Mouse (Mus musculus): Measurements from ENCODE around the gene Thsd7a. TPM values are rescaled to one million over a fixed set of nuclear protein-coding genes. Genes with fewer than 3 reads are reported as not detected.

Gene Thsd7a
- total RNA-seq (2014; fragmentation: Nextera tagmentation) (not detected in 2 replicates), total RNA-seq (2017) (not detected in 2 replicates)

GRCm38 (mm10) chr6:12748787-12749530 lies at the start of gene Thsd7a:
Gene Thsd7a, minus strand, starts transcription at chr6:12749410.
- ATAC-seq (replicated peaks; ENCODE audit: low FRiP score, low TSS enrichment, poor library complexity, severe bottlenecking): no peak

GRCm38 (mm10) chr6:12787129-12787528 lies 37.9 kb upstream of the Thsd7a start:
- ATAC-seq (replicated peaks; ENCODE audit: low FRiP score, low TSS enrichment, poor library complexity, severe bottlenecking): no peak

- no peak for ATAC-seq (replicated peaks; ENCODE audit: low FRiP score, low TSS enrichment, poor library complexity, severe bottlenecking)
Observed at GRCm38 (mm10) chr6:12786378-12786982, 37.3 kb upstream of the Thsd7a start.

GRCm38 (mm10) chr6:12784918-12785618 lies 35.9 kb upstream of the Thsd7a start:
- no peak for ATAC-seq (replicated peaks; ENCODE audit: low FRiP score, low TSS enrichment, poor library complexity, severe bottlenecking)

GRCm38 (mm10) chr6:12772799-12773198 lies 23.6 kb upstream of the Thsd7a start:
- ATAC-seq (replicated peaks; ENCODE audit: low FRiP score, low TSS enrichment, poor library complexity, severe bottlenecking): no peak

GRCm38 (mm10) chr6:12765191-12765590 lies 16.0 kb upstream of the Thsd7a start:
- ATAC-seq (replicated peaks; ENCODE audit: low FRiP score, low TSS enrichment, poor library complexity, severe bottlenecking): no peak

GRCm38 (mm10) chr6:12764606-12765005 lies 15.4 kb upstream of the Thsd7a start:
- ATAC-seq (replicated peaks; ENCODE audit: low FRiP score, low TSS enrichment, poor library complexity, severe bottlenecking): no peak

GRCm38 (mm10) chr6:12763816-12764215 lies 14.6 kb upstream of the Thsd7a start:
- ATAC-seq (replicated peaks; ENCODE audit: low FRiP score, low TSS enrichment, poor library complexity, severe bottlenecking): no peak

GRCm38 (mm10) chr6:12759328-12760193 lies 10.4 kb upstream of the Thsd7a start:
- no peak for ATAC-seq (replicated peaks; ENCODE audit: low FRiP score, low TSS enrichment, poor library complexity, severe bottlenecking)

- ATAC-seq (replicated peaks; ENCODE audit: low FRiP score, low TSS enrichment, poor library complexity, severe bottlenecking): no peak
Observed at GRCm38 (mm10) chr6:12752297-12752696, 3.1 kb upstream of the Thsd7a start.

- ATAC-seq (replicated peaks; ENCODE audit: low FRiP score, low TSS enrichment, poor library complexity, severe bottlenecking): no peak
Observed at GRCm38 (mm10) chr6:12750441-12750840, 1.2 kb upstream of the Thsd7a start.

- no peak for ATAC-seq (replicated peaks; ENCODE audit: low FRiP score, low TSS enrichment, poor library complexity, severe bottlenecking)
Observed at GRCm38 (mm10) chr6:12749531-12750210, 461 bp upstream of the Thsd7a start.

- no peak for ATAC-seq (replicated peaks; ENCODE audit: low FRiP score, low TSS enrichment, poor library complexity, severe bottlenecking)
Observed at GRCm38 (mm10) chr6:12748454-12748786, 790 bp downstream of the Thsd7a start.

- no peak for ATAC-seq (replicated peaks; ENCODE audit: low FRiP score, low TSS enrichment, poor library complexity, severe bottlenecking)
Observed at GRCm38 (mm10) chr6:12747856-12748450, 1.3 kb downstream of the Thsd7a start.

- ATAC-seq (replicated peaks; ENCODE audit: low FRiP score, low TSS enrichment, poor library complexity, severe bottlenecking): no peak
Observed at GRCm38 (mm10) chr6:12742791-12743190, 6.4 kb downstream of the Thsd7a start.

GRCm38 (mm10) chr6:12733924-12734323 lies 15.3 kb downstream of the Thsd7a start:
- ATAC-seq (replicated peaks; ENCODE audit: low FRiP score, low TSS enrichment, poor library complexity, severe bottlenecking): no peak

- ATAC-seq (replicated peaks; ENCODE audit: low FRiP score, low TSS enrichment, poor library complexity, severe bottlenecking): no peak
Observed at GRCm38 (mm10) chr6:12716071-12716470, 33.1 kb downstream of the Thsd7a start.

- no peak for ATAC-seq (replicated peaks; ENCODE audit: low FRiP score, low TSS enrichment, poor library complexity, severe bottlenecking)
Observed at GRCm38 (mm10) chr6:12712581-12712980, 36.6 kb downstream of the Thsd7a start.

GRCm38 (mm10) chr6:12702925-12703324 lies 46.3 kb downstream of the Thsd7a start:
- peak; percentile 67 for ATAC-seq (replicated peaks; ENCODE audit: low FRiP score, low TSS enrichment, poor library complexity, severe bottlenecking)

Measured in megakaryocyte-erythroid progenitor cell, adult 5-6 weeks (primary cell).